Mouse (Mus musculus): Measurements from ENCODE around the gene Strada. TPM values are rescaled to one million over a fixed set of nuclear protein-coding genes. Genes with fewer than 3 reads are reported as not detected.

Strada gene
- polyA plus RNA-seq, 1 experiment from 2014 or later = 27.4 TPM

DNA sequence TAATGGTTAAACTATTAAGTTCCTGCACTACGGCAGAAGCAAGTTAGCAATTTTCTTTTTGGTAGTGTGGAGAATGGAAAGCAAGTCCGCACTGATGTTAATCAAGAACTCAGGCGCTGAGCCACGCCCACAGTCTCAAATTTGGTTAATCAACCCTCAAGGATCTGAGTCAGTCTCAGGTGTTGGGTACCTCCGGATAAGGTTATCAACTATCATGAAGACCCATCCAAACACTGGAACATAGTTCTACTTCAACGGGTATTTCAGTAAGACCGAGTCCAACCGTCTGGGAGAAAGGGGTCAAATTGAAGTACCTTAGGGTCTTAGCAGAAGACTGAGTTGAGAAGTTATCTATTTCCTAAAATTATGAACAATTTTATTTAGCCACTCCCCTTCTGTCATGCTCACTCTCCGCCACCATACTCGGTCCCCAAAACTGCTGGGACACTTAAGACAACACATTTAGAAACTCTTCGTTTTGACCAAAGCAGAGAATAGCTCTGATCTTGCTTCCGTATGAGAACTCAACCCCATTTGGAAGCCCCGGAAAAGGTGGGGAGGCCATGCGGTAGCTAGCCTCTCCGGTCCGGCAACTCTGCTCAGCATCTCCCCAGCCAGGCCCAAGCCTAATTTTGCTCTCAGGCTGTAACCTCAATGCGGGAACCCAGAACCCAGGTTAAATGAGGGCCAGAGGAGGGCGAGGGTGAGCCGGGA lies 9.2 kb downstream of the Strada start:
- Histone ChIP-seq H3K4me1 (replicated peaks; ENCODE audit: control insufficient read depth, insufficient read depth, low read length) (peaks cover 10% of the 10 kb centered on the region; the same call in 1 of the 2 replicates), H3K4me2 (replicated peaks) (peak overlapping the region; percentile 71), H3K27ac (peak overlapping the region; percentile 85), H3K9ac (peak overlapping the region; percentile 71), H3K36me3 (replicated peaks; ENCODE audit: control insufficient read depth, insufficient read depth) (peaks cover 16% of the 10 kb centered on the region), H3K9me3 (ENCODE audit: control insufficient read depth, low read length) (no peaks in the 10 kb centered on the region), H3K4me3 (replicated peaks; ENCODE audit: low read length) (peak overlapping the region; percentile 69), H3K27me3 (ENCODE audit: control insufficient read depth, insufficient read depth, low read length) (no peaks in the 10 kb centered on the region)
- ATAC-seq (ENCODE audit: low FRiP score) (peak; percentile 71), DNase-seq (ENCODE audit: low spot score) (no peak)
- WGBS = 13% methylated on average over 19 of the region's 19 CpGs

DNA sequence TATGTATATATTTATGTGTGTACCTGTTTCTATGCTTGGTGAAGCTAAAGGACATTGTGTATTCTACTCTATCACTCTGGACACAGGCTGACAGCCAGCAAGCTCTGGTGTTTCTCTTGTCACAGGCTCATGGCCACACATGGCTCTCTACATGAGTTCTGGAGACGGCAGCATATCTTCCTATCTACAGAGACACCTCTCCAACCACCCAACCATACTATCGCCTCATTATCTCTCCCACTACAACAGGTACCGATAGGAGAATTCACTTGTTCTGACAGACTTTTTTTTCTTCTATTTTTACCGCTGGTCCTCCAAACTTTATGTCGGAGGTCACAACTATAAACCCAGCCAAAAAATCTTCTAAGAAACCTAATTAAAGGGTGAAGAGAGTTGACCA lies 9.7 kb downstream of the Strada start:
- Histone ChIP-seq H3K27me3 (ENCODE audit: control insufficient read depth, insufficient read depth, low read length) (no peaks in the 10 kb centered on the region), H3K9ac (no peak overlapping the region), H3K4me3 (replicated peaks; ENCODE audit: low read length) (peak overlapping the region; percentile 69), H3K27ac (no peak overlapping the region), H3K4me2 (replicated peaks) (peak overlapping the region; percentile 71), H3K36me3 (replicated peaks; ENCODE audit: control insufficient read depth, insufficient read depth) (peaks cover 10% of the 10 kb centered on the region; the same call in 1 of the 2 replicates), H3K4me1 (replicated peaks; ENCODE audit: control insufficient read depth, insufficient read depth, low read length) (peaks cover 10% of the 10 kb centered on the region; the same call in 1 of the 2 replicates), H3K9me3 (ENCODE audit: control insufficient read depth, low read length) (no peaks in the 10 kb centered on the region)
- DNase-seq (ENCODE audit: low spot score) = no peak
- 90% methylated on average over 5 of the region's 5 CpGs for WGBS
- ATAC-seq (ENCODE audit: low FRiP score) = no peak

DNA sequence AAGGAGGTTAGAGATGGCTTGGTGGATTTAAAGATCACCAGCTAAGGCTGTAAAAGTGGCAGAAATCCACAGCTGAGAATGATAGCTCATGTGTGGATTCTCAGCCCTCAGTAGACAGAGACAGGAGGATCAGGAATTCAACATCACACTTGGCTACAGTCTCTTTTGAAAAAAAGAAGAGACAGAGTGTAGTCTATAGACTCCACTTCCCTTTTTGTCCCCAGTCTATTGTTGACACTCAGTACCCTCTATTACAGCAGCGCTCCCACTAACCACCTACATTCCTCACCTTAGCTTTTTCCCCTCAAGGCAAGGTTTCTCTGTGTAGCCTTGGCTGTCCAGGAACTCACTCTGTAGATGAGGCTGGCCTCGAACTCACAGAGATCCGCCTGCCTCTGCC lies 10.3 kb downstream of the Strada start:
- DNase-seq (ENCODE audit: low spot score) = no peak
- H3K4me1 ChIP-seq (replicated peaks; ENCODE audit: control insufficient read depth, insufficient read depth, low read length) = peaks cover 10% of the 10 kb centered on the region; the same call in 1 of the 2 replicates
- 99% methylated on average over 3 of the region's 3 CpGs for WGBS
- ATAC-seq (ENCODE audit: low FRiP score) = no peak
- peaks cover 7% of the 10 kb centered on the region; the same call in 1 of the 2 replicates for H3K36me3 ChIP-seq (replicated peaks; ENCODE audit: control insufficient read depth, insufficient read depth)
- no peak overlapping the region for H3K9ac ChIP-seq
- H3K4me2 ChIP-seq (replicated peaks) = no peak overlapping the region
- H3K9me3 ChIP-seq (ENCODE audit: control insufficient read depth, low read length) = no peaks in the 10 kb centered on the region
- no peaks in the 10 kb centered on the region for H3K27me3 ChIP-seq (ENCODE audit: control insufficient read depth, insufficient read depth, low read length)
- H3K4me3 ChIP-seq (replicated peaks; ENCODE audit: low read length) = no peak overlapping the region
- H3K27ac ChIP-seq = no peak overlapping the region

- H3K4me3 ChIP-seq (replicated peaks; ENCODE audit: low read length) = no peak overlapping the region
- H3K4me2 ChIP-seq (replicated peaks) = no peak overlapping the region
- no peak for DNase-seq (ENCODE audit: low spot score)
- no peaks in the 10 kb centered on the region for H3K9me3 ChIP-seq (ENCODE audit: control insufficient read depth, low read length)
- peaks cover 29% of the 10 kb centered on the region for H3K36me3 ChIP-seq (replicated peaks; ENCODE audit: control insufficient read depth, insufficient read depth)
- ATAC-seq (ENCODE audit: low FRiP score) = no peak
- no peaks in the 10 kb centered on the region for H3K27me3 ChIP-seq (ENCODE audit: control insufficient read depth, insufficient read depth, low read length)
- 96% methylated on average over 4 of the region's 4 CpGs for WGBS
- H3K4me1 ChIP-seq (replicated peaks; ENCODE audit: control insufficient read depth, insufficient read depth, low read length) = peaks cover 2% of the 10 kb centered on the region; the same call in 1 of the 2 replicates
- no peak overlapping the region for H3K27ac ChIP-seq
- no peak overlapping the region for H3K9ac ChIP-seq
These were observed 14.6 kb downstream of the Strada start for GRCm38 (mm10) chr11:106187326-106187725.

DNA sequence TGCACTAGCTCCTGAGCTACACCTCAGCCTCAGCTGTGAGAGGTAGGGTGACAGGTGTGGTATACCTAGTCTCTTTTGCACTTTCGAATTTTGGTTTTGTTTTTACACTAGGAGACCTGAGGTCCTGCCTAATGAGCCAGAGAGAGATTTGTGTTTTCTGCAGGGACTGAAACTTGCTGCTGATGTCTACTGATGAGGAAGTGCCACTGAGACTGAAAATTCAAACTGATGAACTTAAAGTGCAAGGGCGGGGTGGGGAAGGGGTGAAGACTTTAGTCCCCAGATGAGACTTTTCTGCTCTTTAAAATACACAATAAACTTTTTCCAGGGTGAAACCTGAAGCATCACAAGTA lies 21.5 kb downstream of the Strada start:
- Histone ChIP-seq H3K27me3 (ENCODE audit: control insufficient read depth, insufficient read depth, low read length) (no peaks in the 10 kb centered on the region), H3K4me1 (replicated peaks; ENCODE audit: control insufficient read depth, insufficient read depth, low read length) (no peaks in the 10 kb centered on the region), H3K36me3 (replicated peaks; ENCODE audit: control insufficient read depth, insufficient read depth) (peaks cover 38% of the 10 kb centered on the region), H3K4me3 (replicated peaks; ENCODE audit: low read length) (no peak overlapping the region), H3K9me3 (ENCODE audit: control insufficient read depth, low read length) (no peaks in the 10 kb centered on the region), H3K27ac (no peak overlapping the region), H3K9ac (no peak overlapping the region), H3K4me2 (replicated peaks) (no peak overlapping the region)
- ATAC-seq (ENCODE audit: low FRiP score) (no peak), DNase-seq (ENCODE audit: low spot score) (no peak)
- 93% methylated on average over 2 of the region's 2 CpGs for WGBS

DNA sequence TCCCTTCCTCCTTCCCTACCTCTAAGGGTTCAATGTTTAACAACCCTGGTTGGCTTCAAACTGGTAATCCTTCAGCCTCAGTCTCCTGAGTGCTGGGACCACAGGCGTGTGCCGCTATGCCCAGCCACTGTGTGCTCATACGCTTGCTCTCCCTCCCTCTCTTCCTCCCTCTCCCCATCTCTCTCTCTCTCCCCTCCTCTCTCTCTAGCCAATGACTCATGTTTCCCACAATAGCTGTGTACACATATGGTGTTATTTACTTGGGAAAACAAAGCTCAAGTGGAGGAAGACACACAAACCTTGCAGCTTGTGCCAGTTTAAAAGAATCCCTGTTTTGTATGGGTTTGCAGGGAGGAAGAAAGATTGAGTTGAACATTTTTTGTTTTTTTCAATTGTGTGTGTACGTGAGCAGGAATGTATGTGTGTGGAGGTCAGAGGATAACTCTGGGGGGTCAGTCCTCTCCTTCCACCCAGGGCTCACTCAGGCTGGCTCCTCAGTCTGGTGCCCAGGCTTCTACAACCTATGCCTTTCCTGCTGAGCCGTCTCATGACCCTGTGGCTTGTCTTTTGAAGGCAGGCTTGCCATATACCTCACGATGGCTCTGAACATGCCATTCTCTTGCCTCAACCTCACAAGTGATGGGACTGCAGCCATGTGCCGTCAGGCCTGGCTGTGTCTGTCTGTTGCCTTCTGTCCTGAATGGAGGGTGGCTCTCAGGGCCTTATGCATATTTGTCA lies 22.1 kb downstream of the Strada start:
- Histone ChIP-seq H3K4me1 (replicated peaks; ENCODE audit: control insufficient read depth, insufficient read depth, low read length) (no peaks in the 10 kb centered on the region), H3K36me3 (replicated peaks; ENCODE audit: control insufficient read depth, insufficient read depth) (peaks cover 33% of the 10 kb centered on the region), H3K9me3 (ENCODE audit: control insufficient read depth, low read length) (no peaks in the 10 kb centered on the region), H3K27me3 (ENCODE audit: control insufficient read depth, insufficient read depth, low read length) (no peaks in the 10 kb centered on the region), H3K9ac (no peak overlapping the region), H3K4me3 (replicated peaks; ENCODE audit: low read length) (no peak overlapping the region), H3K27ac (no peak overlapping the region), H3K4me2 (replicated peaks) (no peak overlapping the region)
- 78% methylated on average over 7 of the region's 7 CpGs for WGBS
- ATAC-seq (ENCODE audit: low FRiP score) (no peak), DNase-seq (ENCODE audit: low spot score) (no peak)

GRCm38 (mm10) chr11:106178036-106178782 lies 23.8 kb downstream of the Strada start:
- H3K9me3 ChIP-seq (ENCODE audit: control insufficient read depth, low read length) = no peaks in the 10 kb centered on the region

DNA sequence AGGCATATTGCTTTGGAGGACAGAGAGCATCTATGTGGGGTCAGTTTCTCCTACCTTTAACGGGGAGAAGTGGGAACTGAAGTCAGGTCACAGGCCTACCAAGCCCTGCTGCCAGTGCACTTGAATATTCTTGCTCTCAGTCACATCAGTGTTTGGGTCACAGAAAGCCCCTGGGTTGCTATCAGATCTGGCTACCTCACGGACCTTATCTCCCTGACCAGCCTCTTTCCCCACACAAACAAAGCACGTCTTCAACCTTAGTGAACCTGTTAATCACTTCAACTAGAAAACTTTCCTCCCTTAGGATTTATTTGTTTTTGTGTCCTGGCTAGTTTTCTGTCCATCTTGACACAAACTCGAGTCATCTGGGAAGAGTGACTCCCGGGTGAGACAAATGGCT lies 25.6 kb downstream of the Strada start:
- ATAC-seq (ENCODE audit: low FRiP score) (no peak), DNase-seq (ENCODE audit: low spot score) (no peak)
- Histone ChIP-seq H3K4me2 (replicated peaks) (no peak overlapping the region), H3K27ac (no peak overlapping the region), H3K4me1 (replicated peaks; ENCODE audit: control insufficient read depth, insufficient read depth, low read length) (no peaks in the 10 kb centered on the region), H3K4me3 (replicated peaks; ENCODE audit: low read length) (no peak overlapping the region), H3K9ac (no peak overlapping the region), H3K27me3 (ENCODE audit: control insufficient read depth, insufficient read depth, low read length) (no peaks in the 10 kb centered on the region), H3K9me3 (ENCODE audit: control insufficient read depth, low read length) (no peaks in the 10 kb centered on the region), H3K36me3 (replicated peaks; ENCODE audit: control insufficient read depth, insufficient read depth) (peaks cover 20% of the 10 kb centered on the region)
- WGBS = 94% methylated on average over 5 of the region's 5 CpGs

More at GRCm38 (mm10) chr11:106178036-106178782, 23.8 kb downstream of the Strada start:
- Histone ChIP-seq H3K4me2 (replicated peaks) (no peak overlapping the region), H3K27me3 (ENCODE audit: control insufficient read depth, insufficient read depth, low read length) (no peaks in the 10 kb centered on the region), H3K27ac (no peak overlapping the region), H3K9ac (no peak overlapping the region), H3K36me3 (replicated peaks; ENCODE audit: control insufficient read depth, insufficient read depth) (peaks cover 19% of the 10 kb centered on the region), H3K4me3 (replicated peaks; ENCODE audit: low read length) (no peak overlapping the region), H3K4me1 (replicated peaks; ENCODE audit: control insufficient read depth, insufficient read depth, low read length) (no peaks in the 10 kb centered on the region)
- WGBS = 84% methylated on average over 5 of the region's 5 CpGs
- ATAC-seq (ENCODE audit: low FRiP score) = no peak
- DNase-seq (ENCODE audit: low spot score) = no peak

DNA sequence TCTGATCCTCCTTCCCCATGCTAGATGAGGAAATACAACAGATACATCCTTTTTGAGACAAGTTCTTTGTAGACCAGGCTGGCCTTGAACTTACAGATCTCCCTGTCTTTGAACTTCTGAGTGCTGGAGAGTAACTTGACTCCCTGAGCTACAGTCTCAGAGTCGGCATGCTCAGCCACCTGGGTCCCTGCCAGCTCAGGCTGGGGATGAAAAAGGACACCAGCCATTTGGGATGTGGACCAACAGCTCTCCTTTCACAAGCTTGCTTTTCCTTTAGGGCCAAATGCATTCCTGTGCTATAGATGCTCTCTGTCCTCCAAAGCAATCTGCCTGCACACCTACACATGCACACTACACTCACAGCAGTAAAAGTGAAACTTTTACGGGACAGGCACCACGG lies 26.9 kb downstream of the Strada start:
- WGBS = 85% methylated on average over 3 of the region's 3 CpGs
- H3K36me3 ChIP-seq (replicated peaks; ENCODE audit: control insufficient read depth, insufficient read depth) = peaks cover 16% of the 10 kb centered on the region; the same call in 1 of the 2 replicates
- H3K4me2 ChIP-seq (replicated peaks) = no peak overlapping the region
- no peak overlapping the region for H3K9ac ChIP-seq
- H3K27ac ChIP-seq = no peak overlapping the region
- H3K9me3 ChIP-seq (ENCODE audit: control insufficient read depth, low read length) = no peaks in the 10 kb centered on the region
- ATAC-seq (ENCODE audit: low FRiP score) (no peak), DNase-seq (ENCODE audit: low spot score) (no peak)
- no peak overlapping the region for H3K4me3 ChIP-seq (replicated peaks; ENCODE audit: low read length)
- no peaks in the 10 kb centered on the region for H3K27me3 ChIP-seq (ENCODE audit: control insufficient read depth, insufficient read depth, low read length)
- no peaks in the 10 kb centered on the region for H3K4me1 ChIP-seq (replicated peaks; ENCODE audit: control insufficient read depth, insufficient read depth, low read length)
